Mouse (Mus musculus): ENCODE measurements around the gene Cyb5r3.

Cyb5r3 gene

GRCm38 (mm10) chr15:83172492-83173429, at the start of gene Cyb5r3:
TSS of gene Cyb5r3 (minus strand) at chr15:83172592.
- DNase-seq (ENCODE audit: low spot score), result no peak

- no peak for DNase-seq (ENCODE audit: low spot score)
Observed at GRCm38 (mm10) chr15:83221721-83222120, 49.3 kb upstream of the Cyb5r3 start.

- DNase-seq (ENCODE audit: low spot score), result no peak
Observed at GRCm38 (mm10) chr15:83220368-83221013, 48.1 kb upstream of the Cyb5r3 start.

- no peak for DNase-seq (ENCODE audit: low spot score)
Observed at GRCm38 (mm10) chr15:83215322-83216216, 43.2 kb upstream of the Cyb5r3 start.

GRCm38 (mm10) chr15:83210229-83210628, 37.8 kb upstream of the Cyb5r3 start:
- DNase-seq (ENCODE audit: low spot score), result peak; percentile 72

DNA sequence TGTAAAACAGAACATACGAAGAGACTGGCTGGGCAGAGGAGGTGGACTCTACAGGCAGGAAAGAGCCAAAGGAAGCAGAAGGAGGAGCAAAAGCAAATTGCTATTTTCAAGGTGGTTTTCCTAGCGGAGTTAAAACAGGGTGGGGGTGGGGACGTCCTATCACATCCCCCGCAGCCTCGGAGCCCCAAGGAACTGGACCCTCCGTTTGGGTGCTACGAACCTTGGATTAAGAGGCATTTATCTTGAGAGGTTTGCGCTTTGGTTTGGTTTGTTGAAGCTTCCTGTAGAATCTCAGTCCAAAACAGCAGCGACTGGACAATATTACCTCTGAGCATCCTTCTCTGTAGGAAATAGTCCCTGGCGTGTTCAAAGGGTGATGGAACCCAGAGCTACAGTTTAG, 37.3 kb upstream of the Cyb5r3 start:
- no peak for DNase-seq (ENCODE audit: low spot score)

DNA sequence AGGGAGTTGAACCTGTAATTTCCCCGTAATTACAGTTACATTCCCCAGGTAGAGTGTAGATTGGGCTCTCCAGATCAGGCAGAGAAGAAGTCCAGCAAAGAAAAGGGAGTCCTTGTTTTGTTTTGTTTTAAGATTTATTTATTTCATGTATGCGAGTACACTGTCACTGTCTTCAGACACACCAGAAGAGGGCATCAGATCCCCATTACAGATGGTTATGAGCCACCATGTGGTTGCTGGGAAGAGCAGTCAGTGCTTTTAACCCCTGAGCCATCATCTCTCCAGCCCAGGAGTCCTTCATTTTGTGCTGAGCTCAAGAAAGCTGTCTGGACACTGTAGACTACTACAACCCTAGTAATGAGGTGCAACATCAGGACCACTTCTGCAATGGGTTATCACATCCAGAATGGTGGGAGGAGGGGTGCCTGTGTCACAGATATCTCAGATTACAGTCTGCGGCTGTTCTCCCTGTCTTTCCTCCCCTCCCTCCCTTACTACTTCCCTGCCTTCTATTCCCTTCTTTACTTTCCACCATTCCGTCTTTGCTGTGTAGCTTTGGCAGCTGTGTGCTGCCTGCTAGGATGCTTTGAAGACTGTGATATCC, 36.8 kb upstream of the Cyb5r3 start:
- no peak for DNase-seq (ENCODE audit: low spot score)

DNA sequence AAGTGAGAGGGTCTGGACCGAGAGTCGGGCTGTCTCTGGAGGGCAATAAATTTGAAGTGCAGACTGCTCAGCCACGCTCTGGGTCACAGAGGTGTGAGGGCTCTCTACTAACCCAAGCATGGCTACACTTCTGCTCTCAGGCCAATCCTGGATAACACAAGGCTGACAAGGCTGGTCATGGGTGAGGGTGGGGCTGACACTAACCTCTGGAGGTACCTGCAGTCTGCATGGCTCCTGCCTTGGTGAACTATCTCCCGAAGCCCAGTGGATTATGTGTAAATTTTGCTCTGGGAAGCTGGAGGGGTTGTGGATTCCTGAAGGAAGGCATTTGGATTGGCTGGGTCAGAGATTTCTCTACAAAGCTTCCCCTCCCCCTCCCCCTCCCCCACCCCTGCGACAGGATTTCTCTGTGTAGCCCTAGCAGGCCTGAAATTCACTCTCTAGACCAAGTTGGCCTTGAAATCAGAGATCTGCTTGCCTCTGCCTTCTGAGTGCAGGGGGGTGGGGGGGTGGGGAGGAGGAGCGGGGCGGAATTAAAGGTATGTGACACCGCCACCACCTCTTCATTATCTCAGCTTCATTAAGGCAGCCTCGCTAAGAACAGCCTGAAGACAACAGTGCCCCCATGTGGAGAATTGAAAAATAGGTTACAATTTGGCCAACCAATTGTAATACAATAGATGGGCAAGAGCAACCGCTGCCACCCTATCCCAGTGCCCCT, 32.5 kb upstream of the Cyb5r3 start:
- DNase-seq (ENCODE audit: low spot score), result peak; percentile 80

DNA sequence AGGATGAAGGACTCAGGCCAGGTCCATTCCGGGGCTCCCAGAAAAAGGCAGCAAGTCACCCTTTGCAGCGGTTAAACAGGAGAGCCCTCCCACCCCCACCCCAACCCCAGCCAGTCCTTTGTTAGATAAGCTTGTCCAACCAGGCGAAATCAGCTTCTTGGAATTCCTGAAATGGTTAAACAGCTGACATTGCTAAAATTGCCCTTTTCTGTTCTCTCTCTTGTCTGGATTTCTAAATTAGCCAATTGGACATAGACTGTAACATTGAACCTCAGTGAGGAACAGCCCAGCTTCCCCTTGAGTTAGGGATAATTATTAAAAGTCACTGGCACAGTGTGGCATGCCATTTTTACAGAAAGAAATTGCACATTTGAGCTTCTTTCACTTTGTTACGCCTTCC, 30.0 kb upstream of the Cyb5r3 start:
- DNase-seq (ENCODE audit: low spot score), result no peak

DNA sequence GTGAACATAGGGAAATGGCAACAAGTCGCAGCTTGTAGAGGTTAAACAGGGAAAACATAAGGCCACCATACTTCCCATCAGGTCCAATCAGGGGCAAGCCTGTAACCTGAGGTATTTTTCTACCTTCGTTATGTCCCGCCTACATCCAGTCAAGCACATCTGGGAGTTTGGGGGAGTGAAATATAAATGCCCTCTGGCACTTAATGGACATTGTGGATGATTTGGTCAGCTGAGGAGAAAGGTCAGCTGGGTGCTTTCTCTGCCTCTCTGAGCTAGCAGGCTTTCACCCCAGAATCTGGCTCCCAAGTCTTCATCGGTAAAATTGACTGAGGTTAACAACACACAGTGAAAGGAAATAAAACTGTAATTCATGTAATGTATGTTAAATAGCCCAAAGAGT, 21.0 kb upstream of the Cyb5r3 start:
- DNase-seq (ENCODE audit: low spot score), result no peak

GRCm38 (mm10) chr15:83182351-83182750, 10.0 kb upstream of the Cyb5r3 start:
- DNase-seq (ENCODE audit: low spot score), result no peak

- DNase-seq (ENCODE audit: low spot score), result no peak
Observed at GRCm38 (mm10) chr15:83181800-83182330, 9.5 kb upstream of the Cyb5r3 start.

GRCm38 (mm10) chr15:83180004-83180403, 7.6 kb upstream of the Cyb5r3 start:
- no peak for DNase-seq (ENCODE audit: low spot score)

GRCm38 (mm10) chr15:83176653-83177052, 4.3 kb upstream of the Cyb5r3 start:
- no peak for DNase-seq (ENCODE audit: low spot score)

GRCm38 (mm10) chr15:83173914-83174884, 1.8 kb upstream of the Cyb5r3 start:
- DNase-seq (ENCODE audit: low spot score), result no peak

GRCm38 (mm10) chr15:83171712-83172481, 495 bp downstream of the Cyb5r3 start:
- peak; percentile 97 for DNase-seq (ENCODE audit: low spot score)

GRCm38 (mm10) chr15:83170956-83171659, 1.3 kb downstream of the Cyb5r3 start:
- no peak for DNase-seq (ENCODE audit: low spot score)

Data from lung, postnatal 25 days (tissue).